Mouse (Mus musculus): Measurements from ENCODE around the gene Gm16503.

GRCm38 (mm10) chr4:147520100-147520499, 19.9 kb upstream of the Gm16503 start:
- TF ChIP-seq CTCF (IDR thresholded peaks at IDR 0.05; ENCODE audit: low read depth) = no peak
- no peak for TF ChIP-seq EP300 (IDR thresholded peaks at IDR 0.05; ENCODE audit: low read depth)
